Mouse (Mus musculus) heart, postnatal 25 days (tissue): ENCODE data around the gene Orai3. TPM values are rescaled to one million over a fixed set of nuclear protein-coding genes. Genes with fewer than 3 reads are reported as not detected.
A peak's percentile ranks its signal among the peaks of the same experiment; 100 is the strongest.
"Not testable (repeated sequence)": the region's sequence is repeated elsewhere in the genome, so short reads cannot be mapped to it uniquely, and the experiment has no call there.

Experiments used
- DNase-seq: peaks from one replicate; pipeline ENCODE4 v3.0.0; 2022; ENCODE audit warnings: low spot score
- intact Hi-C: fragments of 180-260 bp; cut with DNase I; formaldehyde crosslinking; loops from one replicate; pipeline ENCODE4 v1.15.1; 2025
- total RNA-seq, 2 experiments: library from RNA; stranded (reverse); gene quantifications; 2 replicates each; pipeline ENCODE4 v1.2.3; 2021

Gene Orai3
- total RNA-seq, result 10 to 100 TPM; 16.5 to 19.4 TPM

DNA sequence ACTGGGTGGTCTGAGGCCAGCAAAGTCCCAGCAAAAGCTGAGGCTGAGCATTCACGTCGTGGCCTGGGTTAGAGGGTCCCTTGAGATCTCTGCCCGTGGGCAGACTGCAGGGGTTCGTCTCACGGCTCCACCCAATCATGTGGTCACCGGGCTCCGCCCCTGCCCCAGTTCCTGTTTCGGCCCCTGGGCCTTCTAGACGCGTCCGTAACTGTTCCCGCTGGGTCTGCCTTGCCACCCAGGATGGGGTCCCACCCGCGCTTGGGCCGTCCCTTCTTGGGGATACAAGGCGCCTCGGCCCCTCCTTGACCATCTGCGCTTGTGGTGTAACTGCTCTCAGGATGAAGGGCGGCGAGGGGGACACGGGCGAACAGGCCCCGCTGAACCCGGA, at the start of gene Orai3:
Gene Orai3 (plus strand): TSS at position 165 of the 388 bp plus-strand sequence.
- DNase-seq, result peak; percentile 88
- intact Hi-C loops, result no loop called here

DNA sequence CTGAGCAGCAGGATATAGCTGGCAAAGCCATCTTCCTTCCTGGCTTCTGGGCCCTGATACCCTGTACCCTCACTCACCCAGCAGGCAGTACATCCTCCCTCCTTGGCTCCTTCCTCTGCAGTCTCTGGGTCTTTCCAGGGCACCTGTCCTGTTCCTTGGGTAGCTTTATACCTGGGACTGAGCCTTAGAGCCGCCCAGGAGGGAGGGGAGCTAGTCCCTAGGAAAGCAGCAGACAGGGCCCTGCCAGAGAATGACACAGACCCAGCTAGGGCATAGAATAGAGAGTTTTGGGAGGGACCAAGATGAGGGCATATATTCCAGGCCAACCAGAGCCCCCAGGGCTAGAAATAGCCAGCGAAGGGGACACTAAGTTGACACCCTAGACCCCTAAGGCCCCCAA, 44.1 kb upstream of the Orai3 start:
- DNase-seq, result no peak
- intact Hi-C loops, result no loop called here

DNA sequence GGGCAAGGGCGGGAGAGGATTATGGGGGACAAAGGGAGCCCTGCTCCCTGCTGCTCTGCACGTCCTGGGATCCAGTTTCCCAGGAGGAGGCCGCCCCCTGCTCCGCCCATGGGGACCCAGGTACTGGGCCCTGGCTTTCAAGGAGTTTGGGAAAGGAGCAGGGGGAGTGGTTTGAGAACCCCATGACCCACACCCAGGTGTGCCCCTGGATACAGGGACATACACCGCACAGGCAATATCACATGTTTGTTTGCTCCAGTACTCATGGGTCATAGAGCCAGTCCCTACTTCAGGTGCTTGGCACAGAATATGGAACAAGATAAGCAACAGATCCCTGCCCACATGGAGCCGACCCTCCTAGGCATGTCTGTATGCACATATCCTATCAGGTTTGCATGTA, 43.7 kb upstream of the Orai3 start:
- intact Hi-C loops, result no loop called here
- no peak for DNase-seq

DNA sequence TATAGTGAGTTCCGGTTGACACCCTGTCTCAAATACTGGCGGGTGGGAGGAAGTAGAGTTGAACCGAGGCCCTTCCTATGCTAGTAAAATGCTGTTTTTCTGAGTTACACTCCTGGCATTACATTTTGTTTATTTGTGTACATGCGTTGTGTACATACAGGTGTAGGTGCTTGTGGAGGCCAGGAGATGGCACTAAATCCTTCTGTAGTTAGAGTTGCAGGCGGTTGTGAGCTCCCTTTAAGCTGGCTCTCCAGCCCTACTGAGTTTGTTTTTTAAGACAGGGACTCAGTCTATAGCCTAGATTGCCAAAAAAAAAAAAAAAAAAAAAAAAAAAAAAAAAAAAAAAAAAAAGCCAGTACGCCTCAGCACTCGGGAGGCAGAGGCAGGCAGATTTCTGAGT, 41.7 kb upstream of the Orai3 start:
- intact Hi-C loops, result no loop called here
- no peak for DNase-seq

DNA sequence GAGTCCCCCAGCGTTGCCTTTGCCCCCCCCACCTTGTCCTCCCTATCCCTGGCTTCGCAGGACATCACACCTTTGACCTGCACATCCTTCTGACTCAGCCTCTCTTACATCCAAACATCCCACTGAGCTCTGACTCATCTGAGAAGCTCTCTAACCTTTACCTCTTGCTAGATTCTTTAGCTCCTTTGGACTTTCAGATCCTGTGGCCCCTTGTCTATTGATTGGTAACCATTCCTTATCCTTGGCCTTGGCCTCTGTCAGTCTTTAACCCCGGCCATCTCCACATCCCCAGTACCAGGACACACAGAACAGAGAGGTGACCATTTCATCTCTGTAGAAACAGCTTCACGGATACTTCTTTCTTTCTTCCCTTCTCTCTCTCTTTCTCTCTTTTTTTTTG, 39.4 kb upstream of the Orai3 start:
- intact Hi-C loops, result no loop called here
- DNase-seq, result no peak

DNA sequence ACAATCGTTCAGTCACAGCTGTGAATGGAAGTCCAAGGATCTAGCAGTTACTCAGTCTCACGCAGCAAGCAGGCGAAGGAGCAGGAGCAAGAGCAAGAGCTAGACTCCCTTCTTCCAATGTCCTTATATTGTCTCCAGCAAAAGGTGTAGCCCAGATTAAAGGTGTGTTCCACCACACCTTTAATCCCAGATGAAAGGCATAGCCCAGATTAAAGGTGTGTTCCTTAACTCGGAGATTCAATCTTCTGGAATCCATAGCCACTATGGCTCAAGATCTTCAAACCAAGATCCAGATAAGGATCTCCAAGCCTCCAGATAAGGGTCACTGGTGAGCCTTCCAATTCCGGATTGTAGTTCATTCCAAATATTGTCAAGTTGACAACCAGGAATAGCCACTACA, 37.5 kb upstream of the Orai3 start, which contains the start of gene Ctf2:
Gene Ctf2 (minus strand): TSS at position 101 of the 400 bp plus-strand sequence.
- intact Hi-C loops, result not testable (repeated sequence)

DNA sequence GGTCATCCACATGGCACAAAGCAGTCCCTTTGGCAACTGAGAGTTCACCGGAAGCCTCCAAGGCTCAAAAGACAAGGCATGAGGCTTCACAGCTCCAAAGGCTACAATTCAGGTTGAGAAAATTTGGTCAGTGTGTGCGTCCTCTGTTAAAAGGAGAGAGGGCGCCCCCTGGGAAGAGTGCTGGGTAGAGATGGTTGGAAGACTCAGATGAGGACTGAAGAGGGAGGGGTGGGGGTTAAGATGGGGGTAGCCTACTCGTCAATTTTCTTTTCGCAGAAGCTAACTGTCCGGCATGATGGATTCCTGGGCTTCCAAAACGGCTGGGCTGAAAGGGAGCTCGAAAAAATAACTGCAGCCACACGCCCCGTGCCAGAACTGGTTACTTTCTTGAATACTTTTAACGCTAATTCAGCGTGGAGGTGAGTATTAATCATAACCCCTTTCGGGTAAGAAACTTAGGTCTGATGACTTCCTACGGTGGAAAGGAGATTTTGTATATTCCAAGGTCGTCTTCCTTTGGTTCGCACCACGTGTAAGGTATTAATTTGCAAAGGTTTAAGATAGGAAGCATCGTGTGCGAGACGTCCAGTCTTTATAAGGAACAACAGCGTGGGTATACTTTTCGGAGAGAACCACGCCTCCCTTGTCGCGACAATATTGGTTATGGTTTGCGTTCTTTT, 25.1 kb upstream of the Orai3 start, which contains the start of gene Fbxl19:
Gene Fbxl19 (plus strand): TSS at position 178 of the 680 bp plus-strand sequence.
- intact Hi-C loops, result loop anchor here (5.0 kb wide), 2 partner anchors 32 to 67 kb away; partner anchors contain the start of gene Ctf1
- DNase-seq, result peak; percentile 38

More for the DNA sequence above, 37.5 kb upstream of the Orai3 start, which contains the start of gene Ctf2:
- not testable (repeated sequence) for DNase-seq

DNA sequence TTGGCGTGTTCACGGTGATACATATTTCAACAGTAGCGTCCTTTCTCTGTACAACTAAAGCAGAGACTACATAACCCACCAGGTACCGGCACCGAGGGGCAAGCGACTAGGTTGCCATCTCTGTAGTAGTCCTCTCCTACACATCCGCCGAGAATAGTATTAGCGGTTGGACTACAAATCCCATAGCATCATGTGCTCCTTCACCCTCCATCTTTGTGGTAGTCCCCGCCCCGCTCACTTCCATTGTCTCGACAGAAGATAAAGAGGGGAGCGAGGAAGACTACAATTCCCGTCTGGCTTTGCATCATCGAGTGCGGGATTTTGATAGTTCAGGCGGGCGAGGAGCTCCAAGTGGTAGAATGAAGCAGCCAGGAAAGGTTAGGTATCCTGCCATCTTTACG, 24.4 kb upstream of the Orai3 start:
- DNase-seq, result peak; percentile 86
- intact Hi-C loops, result loop anchor here (5.0 kb wide), 1 partner anchor 33 kb away; the partner anchor contains the start of gene Ctf1

DNA sequence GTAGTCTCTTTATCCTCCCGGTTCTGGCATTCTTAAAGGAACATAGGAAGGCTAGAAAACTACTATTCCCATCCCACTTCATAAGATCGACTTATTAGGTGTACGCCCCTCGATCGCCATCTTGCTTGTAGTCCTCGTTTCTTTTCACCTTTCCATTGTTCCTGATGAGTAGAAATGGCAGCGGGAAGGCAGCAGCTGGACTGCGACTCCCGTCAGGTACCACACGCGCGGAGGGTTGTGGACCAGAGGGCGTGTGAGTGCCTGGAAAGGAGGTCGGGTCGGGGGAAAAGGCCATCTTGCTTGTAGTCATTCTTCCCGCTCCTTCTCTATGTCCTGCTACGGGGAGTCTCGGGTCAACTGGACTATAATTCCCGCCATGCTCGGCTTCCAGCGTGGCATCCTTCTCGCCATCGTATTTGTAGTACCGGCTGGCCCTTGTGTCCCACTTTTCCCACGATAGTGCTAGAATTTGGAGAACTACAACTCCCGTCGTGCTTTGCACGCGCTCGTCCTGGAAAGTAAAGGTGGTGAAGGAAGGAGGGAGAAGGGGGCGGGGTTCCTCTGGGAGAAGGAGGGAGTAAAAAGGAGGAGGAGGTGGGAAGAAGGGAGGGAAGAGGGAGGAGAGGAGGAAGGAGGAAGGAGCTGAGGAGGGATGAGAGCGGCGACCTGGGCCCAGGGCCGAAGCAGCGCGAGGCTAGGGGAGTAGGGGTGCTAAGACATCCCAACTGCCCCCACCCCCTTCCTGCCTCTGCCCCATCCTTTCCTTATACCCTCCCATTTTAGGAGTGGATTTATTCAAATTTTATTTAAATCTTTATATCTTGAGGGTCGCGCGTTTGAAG, 23.7 kb upstream of the Orai3 start:
- intact Hi-C loops, result loop anchor here (5.0 kb wide), 1 partner anchor 34 kb away; the partner anchor contains the start of gene Ctf1
- peak; percentile 97 for DNase-seq

DNA sequence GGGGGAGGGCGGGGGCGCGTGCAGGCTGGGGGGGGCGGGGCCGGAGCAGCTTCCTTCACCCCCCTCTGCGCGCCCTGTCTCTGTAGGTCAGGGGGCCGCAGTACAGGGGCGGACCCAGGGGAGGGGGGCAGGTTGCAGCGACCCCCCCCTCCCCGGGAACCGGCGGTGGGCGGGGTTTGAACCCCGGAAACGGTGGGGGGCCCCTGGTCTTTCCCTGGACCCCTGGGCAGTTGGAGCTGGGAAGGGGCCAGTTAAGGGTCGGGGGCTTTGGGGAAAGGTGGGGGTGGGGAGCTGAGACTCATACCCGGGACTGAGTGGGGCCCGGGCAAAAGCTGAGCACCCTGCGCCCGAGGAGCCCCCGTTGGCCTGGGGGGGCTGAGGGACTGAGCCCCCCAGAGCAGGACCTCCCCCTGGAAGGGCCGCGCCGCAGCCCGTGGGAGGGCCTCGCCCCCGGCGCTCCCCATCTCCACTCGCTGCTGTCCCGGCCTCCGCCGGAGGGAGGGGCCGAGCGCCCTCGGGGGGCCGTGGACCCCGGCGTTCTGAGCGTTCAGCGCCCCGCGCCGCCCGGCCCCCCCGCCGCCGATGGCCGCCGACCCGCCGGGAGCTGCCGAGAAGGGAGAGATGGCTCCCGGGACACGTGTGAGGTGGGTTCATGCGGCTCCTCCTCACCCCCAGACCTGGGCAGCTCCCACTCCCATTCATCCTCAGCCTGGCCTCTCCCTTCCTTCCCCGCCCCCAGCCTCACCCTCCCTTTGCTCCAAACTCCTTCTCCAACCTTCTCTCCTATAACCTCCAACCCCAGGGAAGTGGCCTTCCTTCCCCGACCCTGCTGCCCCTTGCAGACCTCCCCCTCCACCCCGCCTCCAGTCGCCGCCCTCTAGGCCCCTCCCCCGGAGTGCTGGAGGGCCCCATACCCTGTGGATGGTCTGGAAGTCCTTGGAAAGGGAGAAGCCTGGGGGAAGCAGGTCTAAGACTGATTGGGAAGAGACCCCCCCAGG, 22.8 kb upstream of the Orai3 start:
- DNase-seq, result no peak
- intact Hi-C loops, result loop anchor here (5.0 kb wide), 1 partner anchor 34 kb away; the partner anchor contains the start of gene Ctf1

DNA sequence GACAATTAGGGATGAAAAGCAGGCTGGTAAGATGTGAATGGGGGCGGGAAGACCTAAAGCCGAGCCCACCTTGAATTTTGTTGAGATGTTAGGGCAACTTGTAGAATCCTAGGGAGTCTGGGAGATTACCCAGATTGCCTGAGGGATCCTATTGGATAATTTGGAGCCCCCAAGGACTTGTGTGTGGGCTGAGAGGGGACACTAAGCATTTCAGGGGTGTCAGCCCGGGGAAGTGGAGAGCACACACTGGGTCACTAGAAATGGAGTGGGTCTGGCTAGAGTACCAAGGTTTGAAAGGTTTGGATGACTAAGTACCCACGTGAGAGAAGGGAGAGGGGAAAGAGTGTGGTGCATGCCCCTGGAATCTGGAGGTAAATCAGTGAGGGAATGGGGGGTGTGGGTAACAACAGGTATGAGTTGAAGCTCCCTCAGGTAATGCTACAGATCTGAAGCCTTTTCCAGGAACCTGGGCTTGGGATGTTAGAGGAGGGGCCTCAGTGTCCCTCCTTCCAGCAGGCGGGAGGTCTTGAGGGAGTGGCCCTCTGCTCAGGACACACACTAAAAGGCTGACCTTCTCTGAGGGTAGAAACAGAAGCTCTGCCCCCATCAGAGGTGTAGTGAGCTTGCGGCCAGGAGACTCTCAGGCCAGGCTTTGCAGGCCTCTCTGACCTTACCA, 21.9 kb upstream of the Orai3 start:
- intact Hi-C loops, result loop anchor here (5.0 kb wide), 1 partner anchor 35 kb away; the partner anchor contains the start of gene Ctf1
- no peak for DNase-seq

DNA sequence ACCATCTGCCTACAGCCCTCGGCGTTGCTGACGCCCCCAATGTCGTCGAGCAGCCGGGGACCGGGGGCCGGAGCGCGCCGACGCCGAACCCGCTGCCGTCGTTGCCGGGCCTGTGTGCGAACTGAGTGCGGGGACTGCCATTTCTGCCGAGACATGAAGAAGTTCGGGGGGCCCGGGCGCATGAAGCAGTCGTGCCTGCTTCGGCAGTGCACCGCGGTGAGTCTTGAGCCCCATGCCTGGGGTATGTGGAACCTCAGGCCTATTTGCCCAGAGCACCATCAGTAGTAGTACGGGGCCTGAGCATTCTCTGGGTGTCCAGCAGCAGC, 21.4 kb upstream of the Orai3 start:
- no peak for DNase-seq
- intact Hi-C loops, result loop anchor here (5.0 kb wide), 1 partner anchor 36 kb away; the partner anchor contains the start of gene Ctf1

DNA sequence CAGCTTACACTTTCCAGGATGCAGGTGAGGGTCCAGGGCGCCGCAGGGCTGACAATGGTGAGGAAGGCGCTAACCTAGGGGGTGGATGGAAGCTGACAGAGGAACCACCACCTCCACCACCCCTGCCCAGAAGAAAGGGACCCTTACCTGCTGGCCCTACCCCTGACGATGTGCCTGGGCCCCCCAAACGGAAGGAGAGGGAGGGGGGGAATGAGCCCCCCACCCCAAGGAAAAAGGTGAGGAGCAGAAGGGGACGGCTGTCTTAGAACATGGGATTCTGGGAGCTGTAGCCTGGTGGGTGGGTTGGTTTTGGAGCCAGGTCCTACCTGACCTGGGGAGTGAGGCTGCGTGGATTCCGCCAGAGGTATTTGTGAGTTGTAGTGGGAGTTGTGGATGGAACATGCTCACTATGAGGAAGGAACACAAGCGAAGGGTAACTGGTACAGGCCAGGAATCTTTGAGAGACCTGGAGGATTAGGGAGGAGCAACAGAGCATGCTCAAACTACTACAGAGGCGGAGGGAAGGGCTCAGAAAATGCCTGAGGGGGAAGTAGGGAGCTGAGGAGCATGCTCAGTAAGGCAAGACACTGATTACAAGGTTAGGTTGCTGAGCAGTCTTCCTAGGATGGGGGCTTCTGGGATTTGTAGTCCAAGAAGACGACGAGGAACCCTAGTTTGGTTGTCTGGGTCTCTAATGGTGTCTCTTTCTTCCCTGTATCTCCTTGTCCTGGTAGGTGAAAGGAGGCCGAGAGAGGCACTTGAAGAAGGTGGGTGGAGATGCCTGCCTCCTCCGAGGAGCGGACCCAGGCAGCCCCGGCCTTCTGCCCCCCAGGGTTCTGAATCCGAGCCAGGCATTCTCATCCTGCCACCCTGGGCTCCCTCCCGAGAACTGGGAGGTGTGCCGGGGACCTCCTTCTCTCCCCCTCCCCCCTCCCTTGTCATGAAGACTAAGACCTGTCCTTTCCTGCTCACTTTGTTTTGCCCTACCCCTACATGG, 19.2 kb upstream of the Orai3 start:
- intact Hi-C loops, result no loop called here
- DNase-seq, result no peak

DNA sequence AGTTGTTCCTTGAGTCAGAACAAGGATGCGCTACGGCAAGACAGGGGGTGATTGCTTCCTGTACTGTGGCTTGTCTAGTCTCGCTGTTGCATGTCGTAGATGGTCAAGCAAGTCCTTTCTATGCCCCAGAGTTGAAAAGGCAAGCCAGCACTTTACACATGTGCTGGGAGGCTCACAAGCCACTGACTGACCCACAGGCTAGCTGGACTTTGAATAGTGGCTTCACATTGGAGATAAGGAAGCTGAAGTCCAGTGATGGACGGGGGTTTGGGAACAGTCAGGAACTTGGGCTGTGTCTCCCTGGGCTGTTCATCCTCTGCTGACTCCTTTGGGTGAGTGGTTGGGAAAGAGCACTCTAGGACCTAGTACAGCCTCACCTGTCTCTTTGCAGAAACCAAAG, 18.0 kb upstream of the Orai3 start:
- intact Hi-C loops, result no loop called here
- DNase-seq, result no peak

DNA sequence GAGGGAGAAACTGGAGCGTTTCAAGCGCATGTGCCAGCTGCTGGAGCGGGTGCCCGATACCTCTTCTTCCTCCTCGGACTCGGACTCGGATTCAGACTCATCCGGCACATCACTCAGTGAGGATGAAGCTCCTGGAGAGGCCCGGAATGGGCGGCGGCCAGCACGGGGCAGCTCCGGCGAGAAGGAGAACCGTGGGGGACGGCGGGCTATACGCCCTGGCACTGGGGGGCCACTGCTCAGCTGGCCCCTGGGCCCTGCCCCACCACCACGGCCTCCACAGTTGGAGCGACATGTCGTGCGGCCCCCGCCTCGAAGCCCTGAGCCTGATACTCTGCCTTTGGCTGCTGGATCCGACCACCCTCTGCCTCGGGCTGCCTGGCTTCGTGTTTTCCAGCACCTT, 17.5 kb upstream of the Orai3 start:
- no peak for DNase-seq
- intact Hi-C loops, result no loop called here

DNA sequence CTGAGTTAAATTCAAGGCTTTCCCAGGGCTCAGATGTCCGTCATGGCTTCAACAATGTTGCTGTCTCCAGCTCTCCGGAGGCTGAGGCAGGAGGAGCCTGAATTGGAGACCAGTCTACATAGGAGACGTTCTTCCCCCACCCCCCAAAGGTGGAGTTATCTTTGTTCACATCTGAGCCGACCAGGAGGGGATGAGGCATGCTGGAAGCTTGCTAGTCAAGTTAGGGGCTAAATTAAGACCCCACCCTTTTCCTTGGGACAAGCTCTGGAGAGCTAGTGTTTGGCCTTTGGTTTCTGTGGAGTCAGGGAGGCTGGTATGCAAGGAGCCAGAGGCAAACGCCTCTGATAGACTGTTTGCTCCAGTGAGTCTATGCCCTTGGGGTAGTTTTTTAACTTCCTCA, 16.5 kb upstream of the Orai3 start:
- no peak for DNase-seq
- intact Hi-C loops, result no loop called here

DNA sequence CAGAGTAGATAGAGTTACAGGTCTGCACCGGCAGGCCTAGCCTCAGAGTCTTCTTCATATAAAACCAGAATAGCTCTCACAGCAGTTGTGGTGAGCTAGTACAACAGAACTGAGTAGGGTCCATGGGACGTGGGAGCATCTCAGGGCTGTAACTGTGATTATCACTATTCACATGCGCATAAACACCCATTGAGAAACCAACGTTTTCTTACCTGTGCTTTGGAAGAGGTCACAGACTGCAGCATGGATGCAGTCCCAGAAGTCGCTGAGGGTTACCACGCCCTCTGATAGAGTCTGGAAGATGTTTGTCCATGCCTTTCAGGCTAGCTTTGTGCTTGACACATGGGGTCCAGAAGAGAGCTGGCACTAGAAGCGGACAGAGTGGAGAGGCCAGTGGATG, 15.9 kb upstream of the Orai3 start:
- DNase-seq, result no peak
- intact Hi-C loops, result no loop called here

DNA sequence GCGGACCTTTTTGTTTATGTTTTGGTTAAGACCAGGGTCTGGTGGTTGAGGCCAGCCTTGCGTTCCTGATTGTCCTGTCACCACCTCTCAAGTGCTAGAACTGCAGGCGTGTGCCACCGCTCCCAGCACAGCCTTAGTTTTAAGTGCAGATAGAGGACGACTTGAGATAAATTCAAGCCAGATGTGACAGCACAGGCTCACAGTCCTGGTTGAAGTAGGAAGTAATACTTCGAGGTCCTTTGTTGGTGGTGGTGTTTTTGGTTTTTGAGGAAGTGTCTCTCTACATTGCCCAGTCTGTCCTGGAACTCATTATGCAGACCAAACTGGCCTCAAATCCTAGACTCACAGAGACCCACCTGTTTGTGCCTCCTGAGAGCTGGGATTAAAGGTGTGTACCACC, 9.9 kb upstream of the Orai3 start:
- DNase-seq, result no peak

More for the DNA sequence above, 9.9 kb upstream of the Orai3 start:
- intact Hi-C loops, result loop anchor here (2.0 kb wide), 1 partner anchor 85 kb away; no protein-coding TSS in a partner anchor
